Mouse (Mus musculus) midbrain, postnatal 0 days (tissue): ENCODE measurements at regions not wholly inside any gene's neighbourhood (a gene's known extent, or its start where the extent isn't known, plus 50 kb on each side); places are given as distances from the start of the nearest gene placed in this dataset.

Source experiments
- ATAC-seq: fragments of 200-750 bp; cut with Nextera tagmentation; 2 replicates; pipeline ENCODE4 v1.8.0; 2017; ENCODE audit warnings: moderate number of reproducible peaks, mild to moderate bottlenecking, moderate TSS enrichment, moderate library complexity; ENCODE audit not compliant: low FRiP score
- DNase-seq: peaks from one replicate; pipeline ENCODE4 v3.0.0-alpha.2; 2015; ENCODE audit warnings: low spot score
- H3K27ac ChIP-seq: fragments of 300-500 bp; sonication (generic); 2 replicates; pipeline ENCODE4 v1.5.1; 2014; ENCODE audit warnings: low read depth, mild to moderate bottlenecking, low read length, mixed read lengths
- H3K27me3 ChIP-seq: fragments of 300-500 bp; sonication (generic); 2 replicates; pipeline ENCODE4 v1.6.1; 2014; ENCODE audit warnings: low read length, control low read depth, mixed read lengths; ENCODE audit not compliant: insufficient read depth
- H3K36me3 ChIP-seq: fragments of 300-500 bp; sonication (generic); 2 replicates; pipeline ENCODE4 v1.6.1; 2014; ENCODE audit warnings: low read length, control low read depth, mixed read lengths; ENCODE audit not compliant: insufficient read depth
- H3K4me1 ChIP-seq: fragments of 300-500 bp; sonication (generic); 2 replicates; pipeline ENCODE4 v1.6.1; 2014; ENCODE audit warnings: mild to moderate bottlenecking, control low read depth, antibody characterized with exemption, low read length, mixed read lengths; ENCODE audit not compliant: insufficient read depth
- H3K4me2 ChIP-seq: fragments of 300-500 bp; sonication (generic); 2 replicates; pipeline ENCODE4 v1.6.1; 2014; ENCODE audit warnings: low read depth, mild to moderate bottlenecking, low read length, mixed read lengths; ENCODE audit not compliant: poor library complexity, severe bottlenecking
- H3K4me3 ChIP-seq: fragments of 300-500 bp; sonication (generic); 2 replicates; pipeline ENCODE4 v1.5.1; 2014; ENCODE audit warnings: low read depth, mild to moderate bottlenecking, low read length, moderate library complexity
- H3K9ac ChIP-seq: fragments of 300-500 bp; sonication (generic); replicated peaks from 2 replicates; pipeline ENCODE4 v1.6.1; 2014; ENCODE audit warnings: mild to moderate bottlenecking, low read length, moderate library complexity, mixed read lengths; ENCODE audit not compliant: poor library complexity, severe bottlenecking
- H3K9me3 ChIP-seq: fragments of 300-500 bp; sonication (generic); 2 replicates; pipeline ENCODE4 v1.6.1; 2016; ENCODE audit warnings: low read length, control low read depth
- CTCF ChIP-seq: IDR thresholded peaks from 2 replicates; pipeline ENCODE4 v1.5.1; 2016; ENCODE audit warnings: antibody characterized with exemption, mild to moderate bottlenecking
- WGBS: fragments of 180-500 bp; shearing (Covaris S2); extraction: QIAGEN DNeasy Blood & Tissue Kit; methylation state at CpG from one replicate; pipeline ENCODE4 v1.1.7; 2014; 5-methylcytosine and 5-hydroxymethylcytosine counted together

GRCm38 (mm10) chr16:26157606-26158005 is 52.0 kb upstream of the P3h2 start:
- Histone ChIP-seq H3K9ac (no peak overlapping the region), H3K27ac (no peak overlapping the region), H3K4me1 (no peaks in the 10 kb centered on the region), H3K4me3 (no peak overlapping the region), H3K27me3 (no peaks in the 10 kb centered on the region), H3K36me3 (no peaks in the 10 kb centered on the region), H3K4me2 (no peak overlapping the region), H3K9me3 (no peaks in the 10 kb centered on the region)
- ATAC-seq (no peak), DNase-seq (no peak)
- no peak for TF ChIP-seq CTCF
- WGBS = 89% methylated on average over 5 of the region's 5 CpGs
